Mouse (Mus musculus) cerebellum, adult 2 months (tissue): ENCODE measurements at regions not wholly inside any gene's neighbourhood (a gene's known extent, or its start where the extent isn't known, plus 50 kb on each side); places are given as distances from the start of the nearest gene placed in this dataset.
A peak's percentile ranks its signal among the peaks of the same experiment; 100 is the strongest.

Experiments
- DNase-seq, 2 experiments: peaks; one replicate each; pipeline ENCODE4 v3.0.0; 2021
- H3K27ac ChIP-seq: fragments of 200-500 bp; 2 replicates; pipeline ENCODE4 v1.5.1; 2012; ENCODE audit warnings: low read length, control low read depth, inconsistent platforms; ENCODE audit not compliant: insufficient read depth
- H3K27me3 ChIP-seq: fragments of 200-500 bp; 2 replicates; pipeline ENCODE4 v1.6.1; 2012; ENCODE audit warnings: inconsistent platforms, mild to moderate bottlenecking, low read length, moderate library complexity; ENCODE audit not compliant: control insufficient read depth, insufficient read depth
- H3K4me1 ChIP-seq: fragments of 200-500 bp; 2 replicates; pipeline ENCODE4 v1.6.1; 2011; ENCODE audit warnings: low read length; ENCODE audit not compliant: control insufficient read depth, insufficient read depth
- H3K4me3 ChIP-seq: fragments of 200-500 bp; replicated peaks from 2 replicates; pipeline ENCODE3; 2011; ENCODE audit warnings: mild to moderate bottlenecking, low read depth, low read length, control low read depth; ENCODE audit not compliant: insufficient read depth
- CTCF ChIP-seq: fragments of 200-500 bp; IDR thresholded peaks from 2 replicates; pipeline ENCODE4 v1.5.1; 2011; ENCODE audit warnings: low read depth, mild to moderate bottlenecking, control low read depth, low read length, moderate library complexity, borderline replicate concordance; ENCODE audit not compliant: insufficient read depth
- POLR2A ChIP-seq: fragments of 200-500 bp; IDR thresholded peaks from 2 replicates; pipeline ENCODE4 v1.6.1; 2011; ENCODE audit warnings: low read length, control low read depth, borderline replicate concordance; ENCODE audit not compliant: insufficient read depth
- WGBS: fragments of 180-500 bp; shearing (Covaris S2); methylation state at CpG from one replicate; pipeline ENCODE4 v1.1.7; 2018; 5-methylcytosine and 5-hydroxymethylcytosine counted together

DNA sequence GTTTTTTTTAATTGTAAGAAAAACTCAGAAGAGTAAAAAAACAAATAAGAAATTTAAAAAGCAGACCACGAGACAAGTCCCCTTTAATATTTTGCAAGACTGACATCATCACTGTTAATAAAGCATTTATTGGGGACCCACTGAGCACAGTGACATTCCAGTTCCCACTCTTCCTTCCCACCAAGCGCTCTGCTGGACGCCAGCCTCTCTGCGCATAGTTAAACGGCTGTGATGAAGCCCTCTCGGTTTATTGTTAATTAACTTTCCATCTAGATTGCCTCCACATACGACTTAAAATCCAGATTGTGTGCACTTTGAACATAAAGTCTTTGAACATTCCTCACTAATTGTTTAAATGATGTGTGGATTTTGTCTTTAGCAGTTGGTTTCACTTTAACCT, 161.7 kb downstream of the Rpl36a-ps1 start:
- 16% methylated on average over 7 of the region's 7 CpGs for WGBS
- H3K27me3 ChIP-seq, result no peaks in the 10 kb centered on the region; the same call in 1 of the 2 replicates
- H3K4me3 ChIP-seq, result no peak overlapping the region
- no peaks in the 10 kb centered on the region for H3K4me1 ChIP-seq
- no peak overlapping the region for H3K27ac ChIP-seq
- no peak for DNase-seq
- TF ChIP-seq CTCF, result no peak

DNA sequence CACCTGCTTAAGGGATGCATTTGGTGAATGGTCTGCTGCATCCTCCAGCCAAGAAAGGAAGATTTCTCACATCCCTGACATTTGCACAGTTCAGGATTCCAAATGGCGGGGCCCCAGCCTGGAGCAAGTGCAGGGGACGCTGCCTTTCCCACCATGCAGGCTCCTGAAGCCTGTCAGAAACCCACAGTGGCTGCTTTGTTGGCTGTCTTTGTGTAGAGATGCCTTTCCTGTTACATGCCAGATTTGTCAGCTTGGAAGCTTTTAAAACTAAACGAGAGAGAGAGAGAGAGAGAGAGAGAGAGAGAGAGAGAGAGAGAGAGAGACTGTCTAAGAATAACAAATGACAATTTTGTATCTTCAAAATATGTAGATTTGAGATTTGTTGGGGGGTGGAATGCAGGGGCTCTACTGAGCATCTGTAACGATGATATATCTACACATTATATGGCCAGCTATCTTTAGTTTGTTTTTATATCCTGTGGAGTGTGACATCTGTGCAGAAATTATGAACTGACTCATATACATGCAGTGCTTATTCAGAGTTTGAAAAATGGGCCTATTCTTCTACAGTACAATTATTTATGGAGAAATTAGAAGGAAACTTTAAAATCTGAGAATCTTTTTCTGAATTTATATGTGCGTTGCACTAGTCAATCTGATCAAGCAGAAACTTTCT, 164.0 kb downstream of the Rpl36a-ps1 start:
- 42% methylated on average over 5 of the region's 5 CpGs for WGBS
- H3K4me3 ChIP-seq, result no peak overlapping the region
- H3K4me1 ChIP-seq, result no peaks in the 10 kb centered on the region
- H3K27ac ChIP-seq, result no peak overlapping the region
- no peak for DNase-seq
- no peak for TF ChIP-seq POLR2A
- TF ChIP-seq CTCF, result no peak
- no peaks in the 10 kb centered on the region; the same call in 1 of the 2 replicates for H3K27me3 ChIP-seq

DNA sequence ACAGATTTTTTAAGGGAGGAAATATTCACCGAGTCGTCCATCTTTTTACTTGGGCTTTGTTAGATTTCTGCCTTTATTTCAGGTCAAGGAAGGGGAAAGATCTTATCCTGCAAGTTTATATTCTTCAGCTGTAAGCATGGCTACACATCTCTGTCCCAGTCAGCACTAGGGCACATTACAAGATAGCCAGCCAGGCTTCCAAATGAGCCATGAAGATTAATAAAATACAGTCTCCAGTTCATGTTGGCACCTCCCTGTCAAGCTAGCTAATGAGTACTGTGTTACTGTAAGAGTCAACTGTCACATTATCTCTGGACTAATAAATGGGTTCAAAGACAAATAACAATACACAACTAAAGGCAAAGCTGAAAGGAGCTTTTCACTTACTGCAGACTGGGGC, 166.6 kb downstream of the Rpl36a-ps1 start:
- no peak for TF ChIP-seq POLR2A
- TF ChIP-seq CTCF, result no peak

GRCm38 (mm10) chr14:98813657-98814056, 180.5 kb downstream of the Rpl36a-ps1 start:
- TF ChIP-seq CTCF (no peak), POLR2A (no peak)
- H3K27me3 ChIP-seq, result no peaks in the 10 kb centered on the region
- WGBS, result 59% methylated on average over 5 of the region's 5 CpGs
- H3K4me3 ChIP-seq, result no peak overlapping the region
- no peak for DNase-seq
- no peaks in the 10 kb centered on the region for H3K4me1 ChIP-seq
- no peak overlapping the region for H3K27ac ChIP-seq

More for the DNA sequence above, 166.6 kb downstream of the Rpl36a-ps1 start:
- WGBS, result 60% methylated on average over 2 of the region's 2 CpGs
- no peak for DNase-seq
- Histone ChIP-seq H3K4me1 (no peaks in the 10 kb centered on the region), H3K27ac (no peak overlapping the region), H3K27me3 (no peaks in the 10 kb centered on the region; the same call in 1 of the 2 replicates), H3K4me3 (no peak overlapping the region)

DNA sequence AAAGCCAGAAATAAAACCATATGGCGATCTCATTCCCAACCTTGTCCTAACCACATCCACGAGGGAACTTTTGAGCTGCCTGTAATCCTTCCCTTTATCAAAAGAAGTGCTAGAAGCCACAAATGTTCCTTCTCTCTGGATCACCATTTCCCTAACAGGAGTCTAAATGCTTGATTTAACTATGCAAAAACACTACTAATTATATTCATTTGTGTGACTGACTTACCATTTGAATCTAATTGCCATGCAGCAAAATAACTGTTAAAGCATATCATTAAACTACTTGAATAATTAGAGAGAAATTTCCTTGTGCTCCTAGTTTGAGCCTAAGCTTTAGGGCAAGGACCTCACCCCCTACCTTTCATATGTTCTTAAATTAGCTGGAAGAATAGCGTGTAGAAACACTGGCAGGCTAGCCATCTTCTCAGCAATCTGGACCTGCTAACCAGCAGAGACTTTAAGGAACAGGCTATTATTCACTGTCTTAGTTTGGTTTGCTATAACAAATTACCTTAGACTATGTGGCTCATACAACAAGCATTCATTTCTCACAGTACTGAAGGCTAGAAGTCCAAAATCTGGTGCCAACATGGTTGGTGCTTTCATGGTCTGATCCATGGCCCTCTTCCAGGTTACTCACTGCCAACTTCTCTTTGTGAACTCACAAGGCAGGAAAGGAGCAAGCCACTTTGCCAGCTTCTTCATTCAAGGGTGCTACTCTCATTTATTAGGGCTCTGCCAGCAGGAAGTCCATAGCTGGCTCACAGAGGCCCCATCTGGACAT, 183.7 kb downstream of the Rpl36a-ps1 start:
- 54% methylated on average over 3 of the region's 3 CpGs for WGBS
- Histone ChIP-seq H3K27me3 (no peaks in the 10 kb centered on the region), H3K4me1 (no peaks in the 10 kb centered on the region), H3K27ac (no peak overlapping the region), H3K4me3 (no peak overlapping the region)
- DNase-seq, result peak in 1 of 2 experiments; percentile 10
- no peak for TF ChIP-seq POLR2A
- TF ChIP-seq CTCF, result no peak

GRCm38 (mm10) chr14:98808117-98808516, 186.0 kb downstream of the Rpl36a-ps1 start:
- H3K4me3 ChIP-seq, result no peak overlapping the region
- H3K4me1 ChIP-seq, result no peaks in the 10 kb centered on the region
- H3K27me3 ChIP-seq, result no peaks in the 10 kb centered on the region
- no peak overlapping the region for H3K27ac ChIP-seq
- 83% methylated on average over 1 of the region's 1 CpGs for WGBS
- DNase-seq, result no peak
- TF ChIP-seq CTCF, result no peak

DNA sequence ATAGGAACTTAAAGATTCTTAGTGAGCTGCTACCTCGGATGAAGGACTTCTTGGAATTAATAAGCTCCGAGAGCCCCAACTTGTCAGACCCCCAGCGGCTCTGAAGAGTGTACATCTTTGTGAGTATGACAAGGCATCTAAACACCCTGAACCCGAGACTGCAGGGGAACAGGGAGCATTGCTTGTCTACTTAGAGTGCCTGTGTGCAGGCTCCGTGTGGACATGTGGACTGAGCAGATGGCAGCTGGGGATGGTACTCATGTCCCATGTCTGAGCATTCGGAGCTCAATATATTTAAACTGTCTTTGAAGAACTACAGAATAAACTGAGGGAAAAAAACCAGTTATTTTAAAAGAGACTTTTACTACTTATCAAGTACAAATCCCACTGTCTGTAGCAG, 189.1 kb downstream of the Rpl36a-ps1 start:
- DNase-seq, result no peak
- 31% methylated on average over 6 of the region's 6 CpGs for WGBS
- Histone ChIP-seq H3K4me3 (no peak overlapping the region), H3K27me3 (no peaks in the 10 kb centered on the region), H3K27ac (no peak overlapping the region), H3K4me1 (no peaks in the 10 kb centered on the region)
- TF ChIP-seq POLR2A, result no peak
- TF ChIP-seq CTCF, result no peak

GRCm38 (mm10) chr14:98801293-98801692, 192.8 kb downstream of the Rpl36a-ps1 start:
- WGBS, result 91% methylated on average over 2 of the region's 2 CpGs
- no peak for TF ChIP-seq CTCF
- no peak for TF ChIP-seq POLR2A
- no peaks in the 10 kb centered on the region for H3K4me1 ChIP-seq

More at GRCm38 (mm10) chr14:98801293-98801692, 192.8 kb downstream of the Rpl36a-ps1 start:
- DNase-seq, result no peak
- H3K4me3 ChIP-seq, result no peak overlapping the region
- no peak overlapping the region for H3K27ac ChIP-seq
- no peaks in the 10 kb centered on the region for H3K27me3 ChIP-seq
